Mouse (Mus musculus): ENCODE data around the gene Vmn1r128.
"Not testable (repeated sequence)": the region's sequence is repeated elsewhere in the genome, so short reads cannot be mapped to it uniquely, and the experiment has no call there.

The Vmn1r128 gene

GRCm38 (mm10) chr7:21349073-21349472, at the start of gene Vmn1r128:
Vmn1r128 (plus strand) TSS chr7:21349373.
- not testable (repeated sequence) for DNase-seq (ENCODE audit: low spot score in 2 of 2)

- not testable (repeated sequence) for DNase-seq (ENCODE audit: low spot score in 2 of 2)
Observed at GRCm38 (mm10) chr7:21301367-21301766, 47.8 kb upstream of the Vmn1r128 start, which contains the start of gene Vmn1r126. Vmn1r126 (minus strand) TSS chr7:21301467.

GRCm38 (mm10) chr7:21319761-21320160, 29.4 kb upstream of the Vmn1r128 start, which contains the start of gene Vmn1r127:
Vmn1r127 (minus strand) TSS chr7:21319861.
- not testable (repeated sequence) for DNase-seq (ENCODE audit: low spot score in 2 of 2)

DNA sequence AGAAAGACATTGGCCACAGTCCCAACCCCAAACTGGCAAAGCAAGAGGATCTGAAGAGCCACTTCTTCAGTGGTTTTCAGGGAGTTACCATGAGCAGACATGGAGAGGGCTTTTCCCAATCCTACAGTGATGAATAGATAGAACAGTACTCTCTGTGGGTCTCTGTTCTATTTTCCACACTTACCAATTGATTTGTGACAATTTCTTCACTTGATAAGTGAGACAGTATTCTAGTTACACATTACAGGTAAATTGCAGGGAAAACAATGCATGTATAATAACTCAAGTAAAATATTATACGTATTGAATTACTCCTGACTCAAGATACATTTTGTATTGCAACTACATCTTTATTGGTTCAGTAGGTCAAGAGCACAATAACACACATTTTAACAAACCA, 12.0 kb downstream of the Vmn1r128 start, which contains the start of gene Vmn1r129:
TSS of gene Vmn1r129 (minus strand) at position 101 of the 400 bp plus-strand sequence.
- DNase-seq (ENCODE audit: low spot score in 2 of 2): not testable (repeated sequence)
